Mouse (Mus musculus): ENCODE measurements at regions not wholly inside any gene's neighbourhood (a gene's known extent, or its start where the extent isn't known, plus 50 kb on each side); places are given as distances from the start of the nearest gene placed in this dataset.

GRCm38 (mm10) chr14:62166596-62166995, 125.8 kb upstream of the Rnaseh2b start:
- ATAC-seq (replicated peaks; ENCODE audit: poor library complexity), result no peak

- ATAC-seq (replicated peaks; ENCODE audit: poor library complexity), result no peak
These were observed 125.3 kb upstream of the Rnaseh2b start for GRCm38 (mm10) chr14:62167090-62167489.

GRCm38 (mm10) chr14:62168711-62169110, 123.7 kb upstream of the Rnaseh2b start:
- ATAC-seq (replicated peaks; ENCODE audit: poor library complexity), result no peak

- no peak for ATAC-seq (replicated peaks; ENCODE audit: poor library complexity)
These were observed 122.0 kb upstream of the Rnaseh2b start for GRCm38 (mm10) chr14:62170385-62170784.

GRCm38 (mm10) chr14:62171256-62172047, 120.9 kb upstream of the Rnaseh2b start:
- no peak for ATAC-seq (replicated peaks; ENCODE audit: poor library complexity)

- ATAC-seq (replicated peaks; ENCODE audit: poor library complexity), result no peak
These were observed 118.4 kb upstream of the Rnaseh2b start for GRCm38 (mm10) chr14:62173835-62174530.

- peak; percentile 44 for ATAC-seq (replicated peaks; ENCODE audit: poor library complexity)
These were observed 116.9 kb upstream of the Rnaseh2b start for GRCm38 (mm10) chr14:62175384-62176048.

GRCm38 (mm10) chr14:62177509-62177908, 114.9 kb upstream of the Rnaseh2b start:
- no peak for ATAC-seq (replicated peaks; ENCODE audit: poor library complexity)

- ATAC-seq (replicated peaks; ENCODE audit: poor library complexity), result no peak
These were observed 105.0 kb upstream of the Rnaseh2b start for GRCm38 (mm10) chr14:62187360-62187759.

GRCm38 (mm10) chr14:62188147-62188885, 104.1 kb upstream of the Rnaseh2b start:
- ATAC-seq (replicated peaks; ENCODE audit: poor library complexity), result no peak

GRCm38 (mm10) chr14:62191624-62192023, 100.8 kb upstream of the Rnaseh2b start:
- no peak for ATAC-seq (replicated peaks; ENCODE audit: poor library complexity)

GRCm38 (mm10) chr14:62192814-62193213, 99.6 kb upstream of the Rnaseh2b start:
- ATAC-seq (replicated peaks; ENCODE audit: poor library complexity), result no peak

GRCm38 (mm10) chr14:62193371-62193770, 99.0 kb upstream of the Rnaseh2b start:
- no peak for ATAC-seq (replicated peaks; ENCODE audit: poor library complexity)

- ATAC-seq (replicated peaks; ENCODE audit: poor library complexity), result no peak
These were observed 95.6 kb upstream of the Rnaseh2b start for GRCm38 (mm10) chr14:62196776-62197175.

- ATAC-seq (replicated peaks; ENCODE audit: poor library complexity), result no peak
These were observed 93.8 kb upstream of the Rnaseh2b start for GRCm38 (mm10) chr14:62198476-62199190.

GRCm38 (mm10) chr14:62215071-62215470, 77.3 kb upstream of the Rnaseh2b start:
- ATAC-seq (replicated peaks; ENCODE audit: poor library complexity), result no peak

GRCm38 (mm10) chr14:62216995-62217394, 75.4 kb upstream of the Rnaseh2b start:
- no peak for ATAC-seq (replicated peaks; ENCODE audit: poor library complexity)

GRCm38 (mm10) chr14:62217971-62218370, 74.4 kb upstream of the Rnaseh2b start:
- ATAC-seq (replicated peaks; ENCODE audit: poor library complexity), result no peak

GRCm38 (mm10) chr14:62218716-62219115, 73.7 kb upstream of the Rnaseh2b start:
- no peak for ATAC-seq (replicated peaks; ENCODE audit: poor library complexity)

- ATAC-seq (replicated peaks; ENCODE audit: poor library complexity), result no peak
These were observed 71.6 kb upstream of the Rnaseh2b start for GRCm38 (mm10) chr14:62220770-62221169.
